Mouse (Mus musculus): Measurements from ENCODE around the gene Cers2. TPM values are rescaled to one million over a fixed set of nuclear protein-coding genes. Genes with fewer than 3 reads are reported as not detected.

The Cers2 gene
- total and polyA plus RNA-seq, 2 experiments = 266 to 283 TPM

DNA sequence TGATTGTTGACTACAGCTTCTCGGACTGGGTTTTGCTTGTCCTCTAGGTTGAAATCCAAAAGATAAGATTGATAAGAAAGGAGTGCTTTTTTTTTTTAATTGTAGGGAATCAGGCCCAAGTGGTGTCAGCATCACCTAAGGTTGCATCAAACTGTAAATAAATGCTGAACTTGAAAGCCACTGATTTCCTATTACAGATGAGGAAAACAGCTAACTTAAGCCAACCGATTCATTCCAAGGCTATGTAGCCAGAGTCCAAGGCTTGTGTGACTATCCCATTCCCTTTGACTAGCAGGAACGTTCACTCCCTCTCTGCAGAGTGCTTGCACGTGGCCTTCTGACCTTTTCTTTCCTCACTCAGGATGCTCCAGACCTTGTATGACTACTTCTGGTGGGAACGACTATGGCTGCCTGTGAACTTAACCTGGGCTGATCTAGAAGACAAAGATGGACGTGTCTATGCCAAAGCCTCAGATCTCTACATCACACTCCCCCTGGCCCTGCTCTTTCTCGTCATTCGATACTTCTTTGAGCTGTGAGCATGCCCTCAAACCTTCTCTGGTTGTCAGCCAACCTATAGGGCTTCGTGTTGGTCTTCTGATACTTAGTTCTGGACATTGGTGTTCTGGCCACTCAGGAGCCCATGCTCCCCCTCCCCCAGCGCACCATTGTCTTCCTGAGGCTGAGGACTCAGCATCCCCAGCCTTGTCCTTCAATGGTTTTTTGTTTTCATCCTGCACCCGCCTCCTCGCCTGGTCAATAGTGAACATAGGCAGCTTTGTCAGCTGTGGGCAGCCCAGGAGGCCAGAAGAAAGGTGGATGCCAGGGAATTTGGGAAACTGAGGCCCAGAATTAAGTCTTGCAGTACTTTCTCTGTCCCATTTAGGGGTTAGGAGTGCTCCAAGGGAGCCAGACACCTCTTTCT, 5.4 kb downstream of the Cers2 start:
- TF ChIP-seq CTCF (IDR thresholded peaks at IDR 0.05; ENCODE audit: low read depth, low read length) (no peak), POLR2A (IDR thresholded peaks at IDR 0.05; ENCODE audit: extremely low read depth, insufficient read depth, low read length) (no peak)
- Histone ChIP-seq H3K27ac (replicated peaks; ENCODE audit: insufficient read depth, low read depth, low read length) (peak overlapping the region; percentile 92), H3K36me3 (ENCODE audit: control insufficient read depth, insufficient read depth, low read length) (peaks cover 46% of the 10 kb centered on the region), H3K4me3 (ENCODE audit: insufficient read depth, low read depth, low read length) (peak overlapping the region; percentile 5; the same call in 1 of the 2 replicates), H3K4me1 (ENCODE audit: control insufficient read depth, insufficient read depth, low read length) (peaks cover 44% of the 10 kb centered on the region), H3K79me2 (ENCODE audit: control insufficient read depth, insufficient read depth, low read length) (peaks cover 31% of the 10 kb centered on the region; the same call in 1 of the 2 replicates), H3K27me3 (ENCODE audit: control insufficient read depth, insufficient read depth, low read length) (no peaks in the 10 kb centered on the region), H3K9ac (ENCODE audit: low read depth, low read length) (peak overlapping the region; percentile 70)
- WGBS = 28% methylated on average over 12 of the region's 12 CpGs
- DNase-seq (ENCODE audit: extremely low read depth, low read depth, low spot score) = peak; percentile 97

DNA sequence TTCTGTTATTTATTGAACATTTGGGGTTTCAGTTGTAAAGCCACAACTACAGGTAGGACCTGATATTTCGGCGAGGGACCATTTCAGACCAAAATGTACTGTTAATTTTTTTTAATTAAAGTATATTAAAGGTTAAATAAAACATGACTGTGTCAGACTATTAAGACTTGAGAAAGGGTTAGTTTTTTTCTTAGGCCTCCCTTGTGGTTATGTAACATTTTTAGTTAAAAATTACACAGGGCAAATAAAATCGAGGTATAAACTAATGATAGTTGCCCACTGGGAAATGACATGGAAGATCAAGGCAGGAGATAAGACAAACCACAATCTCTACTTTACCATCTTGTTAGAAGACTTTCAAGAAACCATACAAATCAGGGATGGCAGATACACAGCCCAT, 8.8 kb downstream of the Cers2 start:
- Histone ChIP-seq H3K27me3 (ENCODE audit: control insufficient read depth, insufficient read depth, low read length) (no peaks in the 10 kb centered on the region), H3K27ac (replicated peaks; ENCODE audit: insufficient read depth, low read depth, low read length) (peak overlapping the region; percentile 89), H3K4me1 (ENCODE audit: control insufficient read depth, insufficient read depth, low read length) (peaks cover 30% of the 10 kb centered on the region), H3K36me3 (ENCODE audit: control insufficient read depth, insufficient read depth, low read length) (peaks cover 71% of the 10 kb centered on the region), H3K79me2 (ENCODE audit: control insufficient read depth, insufficient read depth, low read length) (peaks cover 14% of the 10 kb centered on the region; the same call in 1 of the 2 replicates), H3K9ac (ENCODE audit: low read depth, low read length) (no peak overlapping the region; the same call in 1 of the 2 replicates), H3K4me3 (ENCODE audit: insufficient read depth, low read depth, low read length) (no peak overlapping the region)
- 47% methylated on average over 3 of the region's 3 CpGs for WGBS
- TF ChIP-seq CTCF (IDR thresholded peaks at IDR 0.05; ENCODE audit: low read depth, low read length) = no peak
- TF ChIP-seq POLR2A (IDR thresholded peaks at IDR 0.05; ENCODE audit: extremely low read depth, insufficient read depth, low read length) = no peak
- DNase-seq (ENCODE audit: extremely low read depth, low read depth, low spot score) = peak; percentile 74

DNA sequence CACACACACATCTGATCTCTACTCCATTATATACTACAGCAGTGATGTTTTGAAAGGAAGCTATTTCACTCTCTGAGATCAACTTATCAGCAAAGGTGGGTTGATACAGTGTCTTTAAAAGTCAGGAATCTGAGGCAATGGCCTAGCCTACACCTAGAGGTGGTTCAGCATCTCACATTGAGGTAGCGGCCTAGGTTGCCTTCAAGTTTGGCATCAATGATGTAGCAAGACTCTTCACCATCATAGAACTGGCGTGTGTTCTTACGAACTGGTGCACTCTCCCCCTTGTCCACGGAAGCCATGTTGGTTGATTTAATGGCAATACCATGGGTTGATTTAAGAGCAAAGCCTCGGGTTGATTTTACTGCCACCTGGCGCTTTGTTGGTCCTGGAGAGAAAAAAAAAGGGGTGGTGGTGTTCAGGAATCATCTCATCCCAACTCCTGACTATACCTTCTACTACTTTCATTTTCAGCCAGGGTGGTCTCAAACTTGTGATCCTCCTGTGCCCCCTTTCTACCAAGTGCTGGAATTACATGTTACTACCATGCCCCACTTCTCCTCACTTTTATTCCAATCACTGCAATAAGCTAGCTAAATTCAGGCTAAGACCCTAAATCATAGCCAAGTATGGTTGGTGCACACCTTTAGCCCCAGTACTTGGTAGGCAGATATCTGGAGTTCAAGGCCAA, 10.0 kb downstream of the Cers2 start:
- Histone ChIP-seq H3K79me2 (ENCODE audit: control insufficient read depth, insufficient read depth, low read length) (peaks cover 10% of the 10 kb centered on the region; the same call in 1 of the 2 replicates), H3K27me3 (ENCODE audit: control insufficient read depth, insufficient read depth, low read length) (no peaks in the 10 kb centered on the region), H3K27ac (replicated peaks; ENCODE audit: insufficient read depth, low read depth, low read length) (no peak overlapping the region; the same call in 1 of the 2 replicates), H3K4me1 (ENCODE audit: control insufficient read depth, insufficient read depth, low read length) (peaks cover 28% of the 10 kb centered on the region), H3K4me3 (ENCODE audit: insufficient read depth, low read depth, low read length) (no peak overlapping the region), H3K9ac (ENCODE audit: low read depth, low read length) (no peak overlapping the region), H3K36me3 (ENCODE audit: control insufficient read depth, insufficient read depth, low read length) (peaks cover 72% of the 10 kb centered on the region)
- WGBS = 94% methylated on average over 6 of the region's 6 CpGs
- no peak for DNase-seq (ENCODE audit: extremely low read depth, low read depth, low spot score)
- TF ChIP-seq CTCF (IDR thresholded peaks at IDR 0.05; ENCODE audit: low read depth, low read length) = 0 out of 2 replicates have a peak, but pooled peaks have one; percentile 3
- TF ChIP-seq POLR2A (IDR thresholded peaks at IDR 0.05; ENCODE audit: extremely low read depth, insufficient read depth, low read length) = no peak

DNA sequence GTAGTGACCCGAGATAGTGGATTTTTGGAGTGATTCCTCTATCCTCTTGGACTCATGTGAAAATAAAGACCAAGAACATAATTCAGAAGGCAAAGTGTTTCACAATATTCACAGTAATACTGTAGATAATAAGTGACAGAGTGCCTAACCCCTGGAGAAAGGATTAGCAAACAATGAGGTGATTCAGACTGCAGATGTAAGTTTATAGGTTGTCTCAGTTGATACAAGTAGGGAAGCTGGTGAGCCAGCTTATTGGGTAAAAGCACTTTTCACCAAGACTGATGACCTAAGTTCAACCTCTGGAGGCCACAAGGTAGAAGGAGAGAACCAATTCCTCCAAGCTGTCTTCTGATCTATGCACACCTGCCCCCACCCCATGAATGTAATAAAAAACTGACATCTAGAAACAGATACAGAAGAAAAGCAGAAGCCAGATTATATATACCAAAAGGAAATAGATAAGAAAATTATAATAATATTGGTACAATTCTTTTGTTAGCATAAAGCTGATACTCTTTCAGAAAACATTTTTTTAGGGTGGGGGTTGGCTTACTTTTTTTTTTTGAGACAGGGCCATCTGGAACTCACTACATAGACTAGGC, 14.3 kb downstream of the Cers2 start:
- Histone ChIP-seq H3K36me3 (ENCODE audit: control insufficient read depth, insufficient read depth, low read length) (peaks cover 48% of the 10 kb centered on the region), H3K4me1 (ENCODE audit: control insufficient read depth, insufficient read depth, low read length) (peaks cover 3% of the 10 kb centered on the region), H3K27ac (replicated peaks; ENCODE audit: insufficient read depth, low read depth, low read length) (no peak overlapping the region), H3K79me2 (ENCODE audit: control insufficient read depth, insufficient read depth, low read length) (no peaks in the 10 kb centered on the region), H3K27me3 (ENCODE audit: control insufficient read depth, insufficient read depth, low read length) (no peaks in the 10 kb centered on the region), H3K9ac (ENCODE audit: low read depth, low read length) (no peak overlapping the region), H3K4me3 (ENCODE audit: insufficient read depth, low read depth, low read length) (no peak overlapping the region)
- WGBS = 29% methylated on average over 1 of the region's 1 CpGs
- no peak for TF ChIP-seq CTCF (IDR thresholded peaks at IDR 0.05; ENCODE audit: low read depth, low read length)
- no peak for TF ChIP-seq POLR2A (IDR thresholded peaks at IDR 0.05; ENCODE audit: extremely low read depth, insufficient read depth, low read length)
- peak; percentile 63 for DNase-seq (ENCODE audit: extremely low read depth, low read depth, low spot score)

DNA sequence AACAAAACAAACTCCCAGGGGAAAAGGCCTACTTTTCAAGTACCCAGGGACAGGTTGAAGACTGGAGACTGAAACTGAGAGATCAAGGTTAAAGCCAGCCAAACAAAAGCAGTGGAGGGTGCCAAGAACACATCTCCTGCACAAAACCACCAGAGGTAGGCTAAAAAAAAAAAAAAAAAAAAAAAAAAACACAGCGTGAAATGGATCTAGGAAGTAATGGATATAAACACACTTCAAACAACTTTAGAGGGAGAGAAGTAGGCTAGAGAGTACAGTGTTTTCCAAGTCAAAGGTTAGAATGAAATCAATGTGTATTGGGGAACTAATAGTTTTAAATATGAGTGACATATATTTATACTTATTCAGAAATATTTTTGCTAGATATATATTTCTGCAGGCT, 16.9 kb downstream of the Cers2 start:
- 0% methylated on average over 1 of the region's 1 CpGs for WGBS
- no peak overlapping the region for H3K9ac ChIP-seq (ENCODE audit: low read depth, low read length)
- peaks cover 2% of the 10 kb centered on the region; the same call in 1 of the 2 replicates for H3K4me1 ChIP-seq (ENCODE audit: control insufficient read depth, insufficient read depth, low read length)
- peak; percentile 56 for DNase-seq (ENCODE audit: extremely low read depth, low read depth, low spot score)
- TF ChIP-seq CTCF (IDR thresholded peaks at IDR 0.05; ENCODE audit: low read depth, low read length) (no peak), POLR2A (IDR thresholded peaks at IDR 0.05; ENCODE audit: extremely low read depth, insufficient read depth, low read length) (no peak)
- no peaks in the 10 kb centered on the region for H3K79me2 ChIP-seq (ENCODE audit: control insufficient read depth, insufficient read depth, low read length)
- peaks cover 39% of the 10 kb centered on the region for H3K36me3 ChIP-seq (ENCODE audit: control insufficient read depth, insufficient read depth, low read length)
- H3K4me3 ChIP-seq (ENCODE audit: insufficient read depth, low read depth, low read length) = no peak overlapping the region
- H3K27me3 ChIP-seq (ENCODE audit: control insufficient read depth, insufficient read depth, low read length) = no peaks in the 10 kb centered on the region
- H3K27ac ChIP-seq (replicated peaks; ENCODE audit: insufficient read depth, low read depth, low read length) = no peak overlapping the region

Measured in liver, adult 2 months (tissue).